Mouse (Mus musculus): ENCODE data around the gene Plekha4. TPM values are rescaled to one million over a fixed set of nuclear protein-coding genes. Genes with fewer than 3 reads are reported as not detected.

Plekha4 gene
- polyA plus RNA-seq, 1 experiment from 2014 or later: 3.3 TPM

GRCm38 (mm10) chr7:45488293-45489204 is 37.6 kb upstream of the Plekha4 start, which contains the start of gene Dhdh:
Gene Dhdh, minus strand, starts transcription at chr7:45488805.
- Histone ChIP-seq H3K4me2 (peak within 1 kb of the TSS; percentile 78), H3K27ac (replicated peaks) (peak within 1 kb of the TSS; percentile 91), H3K27me3 (no peaks in the 10 kb centered on the region), H3K4me3 (peak within 1 kb of the TSS; percentile 46), H3K4me1 (replicated peaks) (peaks cover 28% of the 10 kb centered on the region), H3K9ac (peak within 1 kb of the TSS; percentile 53), H3K36me3 (peaks cover 9% of the 10 kb centered on the region), H3K9me3 (no peaks in the 10 kb centered on the region)
- WGBS: 8% methylated on average over 36 of the region's 38 CpGs
- ATAC-seq (ENCODE audit: low FRiP score, low read depth): peak; percentile 79

GRCm38 (mm10) chr7:45489578-45489977 is 36.6 kb upstream of the Plekha4 start:
- ATAC-seq (ENCODE audit: low FRiP score, low read depth): no peak
- Histone ChIP-seq H3K27ac (replicated peaks) (no peak overlapping the region), H3K36me3 (peaks cover 18% of the 10 kb centered on the region), H3K4me3 (no peak overlapping the region), H3K9me3 (no peaks in the 10 kb centered on the region), H3K9ac (no peak overlapping the region), H3K27me3 (no peaks in the 10 kb centered on the region), H3K4me2 (no peak overlapping the region), H3K4me1 (replicated peaks) (peaks cover 28% of the 10 kb centered on the region)
- 78% methylated on average over 7 of the region's 7 CpGs for WGBS

DNA sequence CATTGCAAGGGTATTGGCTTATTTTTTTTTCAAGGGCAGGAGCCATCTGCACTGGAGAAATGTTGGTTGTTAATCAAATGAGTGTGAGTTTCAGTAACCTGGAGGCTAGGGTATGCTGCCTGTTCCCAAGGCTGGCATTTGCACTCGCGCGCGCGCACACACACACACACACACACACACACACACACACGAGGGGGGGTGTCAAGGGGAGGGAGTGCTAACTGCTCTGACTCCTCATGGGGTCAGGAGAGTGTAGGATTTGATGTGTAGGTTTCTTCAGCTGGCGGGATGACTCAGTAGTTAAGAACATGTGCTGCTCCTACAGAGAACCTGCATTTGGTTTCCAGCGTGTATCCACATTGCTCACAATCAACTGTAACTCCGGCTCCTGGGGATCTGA is 35.3 kb upstream of the Plekha4 start:
- no peak overlapping the region for H3K9ac ChIP-seq
- WGBS: 35% methylated on average over 9 of the region's 9 CpGs
- no peak for ATAC-seq (ENCODE audit: low FRiP score, low read depth)
- peaks cover 28% of the 10 kb centered on the region for H3K4me1 ChIP-seq (replicated peaks)
- H3K4me3 ChIP-seq: no peak overlapping the region
- no peak overlapping the region for H3K4me2 ChIP-seq
- H3K27ac ChIP-seq (replicated peaks): peak overlapping the region; percentile 45; the same call in 1 of the 2 replicates
- no peaks in the 10 kb centered on the region for H3K9me3 ChIP-seq
- H3K27me3 ChIP-seq: no peaks in the 10 kb centered on the region
- peaks cover 31% of the 10 kb centered on the region for H3K36me3 ChIP-seq

DNA sequence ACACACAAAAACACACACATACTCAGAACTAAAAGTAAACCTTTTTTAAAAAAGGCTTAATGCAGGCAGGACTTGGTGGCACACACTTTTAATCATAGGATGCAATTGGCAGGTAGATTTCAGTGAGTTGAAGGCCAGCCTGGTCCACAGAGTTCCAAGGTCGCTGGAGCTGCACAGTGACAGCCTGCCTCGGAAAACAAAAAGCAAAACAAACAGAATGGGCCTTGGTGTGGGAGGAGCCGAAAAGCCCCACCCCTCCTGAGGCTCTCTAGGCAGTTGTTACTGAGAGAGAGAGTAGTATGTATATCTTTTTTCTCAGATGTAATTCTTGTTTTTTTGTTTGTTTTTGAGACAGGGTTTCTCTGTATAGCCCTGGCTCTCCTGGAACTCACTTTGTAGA is 34.9 kb upstream of the Plekha4 start:
- Histone ChIP-seq H3K4me3 (no peak overlapping the region), H3K27me3 (no peaks in the 10 kb centered on the region), H3K27ac (replicated peaks) (peak overlapping the region; percentile 45; the same call in 1 of the 2 replicates), H3K4me2 (no peak overlapping the region), H3K4me1 (replicated peaks) (peaks cover 28% of the 10 kb centered on the region), H3K9ac (no peak overlapping the region), H3K9me3 (no peaks in the 10 kb centered on the region), H3K36me3 (peaks cover 35% of the 10 kb centered on the region)
- WGBS: 22% methylated on average over 3 of the region's 3 CpGs
- ATAC-seq (ENCODE audit: low FRiP score, low read depth): no peak

- ATAC-seq (ENCODE audit: low FRiP score, low read depth): no peak
- H3K36me3 ChIP-seq: peaks cover 45% of the 10 kb centered on the region
Observed at GRCm38 (mm10) chr7:45492225-45492844, 33.8 kb upstream of the Plekha4 start.

DNA sequence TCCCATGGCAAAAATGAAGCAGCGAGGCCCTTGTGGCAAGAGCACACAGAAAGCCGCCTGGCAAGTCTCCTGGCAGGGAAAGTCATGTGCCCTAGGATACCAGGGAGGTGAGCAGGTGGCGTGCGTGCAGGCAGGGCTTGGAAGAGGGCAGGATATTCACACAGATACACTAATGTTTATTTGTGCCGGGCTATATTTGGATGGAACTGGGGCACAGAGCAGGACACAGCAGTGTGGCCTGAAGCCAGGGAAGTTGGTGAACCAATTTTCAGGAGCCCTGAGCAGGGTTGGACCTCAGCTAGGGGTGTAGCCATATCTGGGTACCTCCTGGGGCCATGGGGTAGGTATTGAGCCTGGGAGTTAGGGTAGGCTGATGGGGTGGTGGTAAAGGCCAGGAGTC is 33.2 kb upstream of the Plekha4 start:
- no peaks in the 10 kb centered on the region for H3K27me3 ChIP-seq
- H3K9me3 ChIP-seq: no peaks in the 10 kb centered on the region
- WGBS: 96% methylated on average over 5 of the region's 5 CpGs
- H3K4me2 ChIP-seq: no peak overlapping the region
- no peak overlapping the region for H3K9ac ChIP-seq
- peaks cover 25% of the 10 kb centered on the region for H3K4me1 ChIP-seq (replicated peaks)
- no peak for ATAC-seq (ENCODE audit: low FRiP score, low read depth)
- no peak overlapping the region for H3K27ac ChIP-seq (replicated peaks)
- no peak overlapping the region for H3K4me3 ChIP-seq
- H3K36me3 ChIP-seq: peaks cover 45% of the 10 kb centered on the region

More at GRCm38 (mm10) chr7:45492225-45492844, 33.8 kb upstream of the Plekha4 start:
- no peak overlapping the region for H3K4me3 ChIP-seq
- no peak overlapping the region for H3K4me2 ChIP-seq
- 94% methylated on average over 8 of the region's 8 CpGs for WGBS
- peaks cover 28% of the 10 kb centered on the region for H3K4me1 ChIP-seq (replicated peaks)
- H3K9ac ChIP-seq: no peak overlapping the region
- H3K9me3 ChIP-seq: no peaks in the 10 kb centered on the region
- no peak overlapping the region for H3K27ac ChIP-seq (replicated peaks)
- H3K27me3 ChIP-seq: no peaks in the 10 kb centered on the region

GRCm38 (mm10) chr7:45494548-45494947 is 31.6 kb upstream of the Plekha4 start:
- H3K27me3 ChIP-seq: no peaks in the 10 kb centered on the region
- no peak overlapping the region for H3K4me2 ChIP-seq
- H3K4me3 ChIP-seq: no peak overlapping the region
- no peak overlapping the region for H3K9ac ChIP-seq
- H3K27ac ChIP-seq (replicated peaks): no peak overlapping the region
- H3K4me1 ChIP-seq (replicated peaks): peaks cover 10% of the 10 kb centered on the region; the same call in 1 of the 2 replicates
- H3K9me3 ChIP-seq: no peaks in the 10 kb centered on the region
- peaks cover 50% of the 10 kb centered on the region for H3K36me3 ChIP-seq
- 86% methylated on average over 9 of the region's 9 CpGs for WGBS
- no peak for ATAC-seq (ENCODE audit: low FRiP score, low read depth)

- Histone ChIP-seq H3K36me3 (peaks cover 57% of the 10 kb centered on the region), H3K4me1 (replicated peaks) (no peaks in the 10 kb centered on the region), H3K4me3 (no peak overlapping the region)
Observed at GRCm38 (mm10) chr7:45498427-45498826, 27.7 kb upstream of the Plekha4 start.

DNA sequence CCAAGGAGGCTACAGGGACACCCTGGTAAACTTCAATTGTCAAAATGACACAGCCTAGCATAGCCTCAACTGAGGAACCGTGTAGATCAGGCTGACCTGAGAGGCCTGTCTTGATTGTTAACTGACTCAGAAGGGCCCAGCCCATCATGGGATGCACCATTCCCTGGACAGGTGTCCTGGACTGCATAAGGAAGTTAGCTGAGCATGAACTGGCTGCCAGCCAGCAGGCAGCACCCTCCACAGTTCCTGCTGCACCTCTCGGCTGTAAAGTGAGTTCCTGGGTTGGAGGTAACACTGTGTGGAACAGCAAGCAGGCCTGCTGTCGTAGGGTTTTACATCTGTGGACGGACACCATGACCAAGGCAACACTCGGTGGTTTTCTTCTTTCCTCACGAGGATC is 18.5 kb upstream of the Plekha4 start:
- H3K36me3 ChIP-seq: peaks cover 12% of the 10 kb centered on the region; the same call in 1 of the 2 replicates
- no peak overlapping the region for H3K27ac ChIP-seq (replicated peaks)
- no peaks in the 10 kb centered on the region for H3K27me3 ChIP-seq
- no peak for ATAC-seq (ENCODE audit: low FRiP score, low read depth)
- 93% methylated on average over 6 of the region's 6 CpGs for WGBS
- no peak overlapping the region for H3K9ac ChIP-seq
- no peaks in the 10 kb centered on the region for H3K9me3 ChIP-seq
- peaks cover 16% of the 10 kb centered on the region for H3K4me1 ChIP-seq (replicated peaks)
- H3K4me2 ChIP-seq: no peak overlapping the region
- H3K4me3 ChIP-seq: no peak overlapping the region

More at GRCm38 (mm10) chr7:45498427-45498826, 27.7 kb upstream of the Plekha4 start:
- no peak overlapping the region for H3K27ac ChIP-seq (replicated peaks)
- no peak overlapping the region for H3K4me2 ChIP-seq
- no peaks in the 10 kb centered on the region for H3K9me3 ChIP-seq
- 93% methylated on average over 6 of the region's 6 CpGs for WGBS
- no peaks in the 10 kb centered on the region for H3K27me3 ChIP-seq
- ATAC-seq (ENCODE audit: low FRiP score, low read depth): no peak
- no peak overlapping the region for H3K9ac ChIP-seq

- H3K4me2 ChIP-seq: peak overlapping the region; percentile 86
- peaks cover 16% of the 10 kb centered on the region for H3K4me1 ChIP-seq (replicated peaks)
- H3K36me3 ChIP-seq: peaks cover 12% of the 10 kb centered on the region; the same call in 1 of the 2 replicates
- H3K27ac ChIP-seq (replicated peaks): no peak overlapping the region
- no peaks in the 10 kb centered on the region for H3K27me3 ChIP-seq
- ATAC-seq (ENCODE audit: low FRiP score, low read depth): no peak
- H3K4me3 ChIP-seq: no peak overlapping the region
- H3K9me3 ChIP-seq: no peaks in the 10 kb centered on the region
- WGBS: 85% methylated on average over 6 of the region's 6 CpGs
- peak overlapping the region; percentile 71; the same call in 1 of the 2 replicates for H3K9ac ChIP-seq
Observed at GRCm38 (mm10) chr7:45508561-45508960, 17.6 kb upstream of the Plekha4 start.

DNA sequence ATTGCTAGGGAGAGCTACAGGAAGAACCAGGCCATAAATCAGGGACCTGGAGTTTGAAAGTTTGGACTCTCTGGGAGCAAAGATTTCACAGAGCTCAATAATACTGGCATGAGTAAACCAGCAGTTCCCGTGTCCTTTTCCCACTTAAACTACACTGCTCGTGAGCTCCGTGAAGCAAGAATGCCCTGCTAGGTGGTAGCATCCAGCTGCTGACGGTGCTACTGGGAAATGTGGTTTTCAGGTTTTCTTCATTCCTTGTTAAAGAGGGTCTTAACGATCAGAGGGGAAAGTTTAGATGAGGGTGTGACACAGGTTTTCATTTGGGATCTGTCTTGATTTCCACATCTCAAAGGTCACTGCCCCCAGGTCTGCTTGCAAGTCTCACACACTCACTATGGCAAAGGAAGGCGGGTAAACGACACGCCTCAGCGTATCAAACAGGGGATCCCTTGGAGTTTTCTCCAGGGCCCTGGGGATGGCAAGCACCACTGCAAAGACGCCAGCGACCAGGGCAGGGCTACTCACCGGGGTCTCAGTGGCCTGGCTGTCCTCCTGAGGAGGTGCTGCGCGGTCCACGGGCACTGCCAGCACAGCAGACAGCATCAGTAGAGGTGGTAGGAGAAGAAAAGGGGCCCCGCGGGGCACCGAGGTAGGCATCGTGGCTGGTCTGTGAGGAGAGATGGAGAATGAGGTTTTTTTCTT is 16.8 kb upstream of the Plekha4 start:
- H3K9ac ChIP-seq: peak overlapping the region; percentile 71
- peaks cover 12% of the 10 kb centered on the region; the same call in 1 of the 2 replicates for H3K36me3 ChIP-seq
- peak; percentile 17; the same call in 1 of the 2 replicates for ATAC-seq (ENCODE audit: low FRiP score, low read depth)
- H3K9me3 ChIP-seq: no peaks in the 10 kb centered on the region
- 39% methylated on average over 19 of the region's 19 CpGs for WGBS
- peak overlapping the region; percentile 85 for H3K27ac ChIP-seq (replicated peaks)
- H3K4me3 ChIP-seq: peak overlapping the region; percentile 63
- no peaks in the 10 kb centered on the region for H3K27me3 ChIP-seq
- peaks cover 16% of the 10 kb centered on the region for H3K4me1 ChIP-seq (replicated peaks)
- peak overlapping the region; percentile 86 for H3K4me2 ChIP-seq

All from hindbrain, embryonic 15.5 days (tissue).